Mouse (Mus musculus): ENCODE results near the gene Chic2. TPM values are rescaled to one million over a fixed set of nuclear protein-coding genes. Genes with fewer than 3 reads are reported as not detected.

The Chic2 gene
- polyA plus RNA-seq, 1 experiment from 2014 or later = 46.8 TPM

DNA sequence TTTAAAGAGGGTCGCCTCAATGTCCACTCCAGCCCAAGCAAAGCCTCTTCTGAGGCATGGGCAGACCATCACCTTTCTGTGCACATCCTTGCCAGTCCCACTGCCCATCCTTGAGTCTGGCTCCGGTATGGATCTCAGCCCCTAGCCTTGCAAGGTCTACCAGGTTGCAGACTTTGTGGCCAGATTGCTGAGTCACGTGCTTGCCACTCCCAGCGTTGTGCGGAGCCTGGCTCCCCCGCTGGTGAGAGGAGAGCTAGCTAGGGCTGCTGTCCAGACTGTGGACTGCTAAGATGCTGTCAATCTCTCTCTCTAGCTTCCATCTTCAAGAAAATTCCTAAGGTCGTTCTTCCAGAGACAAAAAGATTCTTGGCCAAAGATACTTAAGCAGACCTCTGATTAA, 35.0 kb upstream of the Chic2 start:
- peaks cover 95% of the 10 kb centered on the region for H3K27me3 ChIP-seq (ENCODE audit: control insufficient read depth, insufficient read depth, low read length)
- H3K9me3 ChIP-seq (ENCODE audit: control insufficient read depth, low read length) = no peaks in the 10 kb centered on the region
- no peak overlapping the region for H3K4me3 ChIP-seq (ENCODE audit: low read depth, low read length)
- 3% methylated on average over 7 of the region's 7 CpGs for WGBS
- peaks cover 4% of the 10 kb centered on the region for H3K4me1 ChIP-seq (ENCODE audit: control insufficient read depth, insufficient read depth, low read length)
- no peak overlapping the region for H3K27ac ChIP-seq (ENCODE audit: low read depth, low read length)
- no peaks in the 10 kb centered on the region for H3K36me3 ChIP-seq (ENCODE audit: control insufficient read depth, insufficient read depth, low read length)
- no peak overlapping the region for H3K4me2 ChIP-seq (ENCODE audit: low read depth)
- peak; percentile 25 for DNase-seq (ENCODE audit: low spot score)
- ATAC-seq (ENCODE audit: insufficient read depth, low FRiP score, low TSS enrichment) = no peak
- no peak overlapping the region for H3K9ac ChIP-seq (ENCODE audit: low read length)

DNA sequence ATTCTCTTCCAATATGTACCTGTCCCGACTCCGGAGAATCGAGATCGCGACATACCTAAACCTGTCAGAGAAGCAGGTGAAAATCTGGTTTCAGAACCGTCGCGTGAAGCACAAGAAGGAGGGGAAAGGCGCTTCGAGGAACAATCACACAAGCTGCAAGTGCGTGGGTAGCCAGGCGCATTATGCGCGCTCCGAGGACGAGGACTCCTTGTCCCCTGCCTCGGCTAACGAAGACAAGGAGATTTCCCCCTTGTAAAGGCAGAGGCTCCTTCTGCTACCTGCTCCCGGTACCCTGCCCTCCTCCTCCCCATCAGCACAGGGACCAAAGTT, 32.4 kb upstream of the Chic2 start:
- H3K9me3 ChIP-seq (ENCODE audit: control insufficient read depth, low read length) = no peaks in the 10 kb centered on the region
- peaks cover 6% of the 10 kb centered on the region for H3K4me1 ChIP-seq (ENCODE audit: control insufficient read depth, insufficient read depth, low read length)
- peak overlapping the region; percentile 40 for H3K4me3 ChIP-seq (ENCODE audit: low read depth, low read length)
- peak overlapping the region; percentile 51 for H3K4me2 ChIP-seq (ENCODE audit: low read depth)
- 0% methylated on average over 19 of the region's 19 CpGs for WGBS
- no peak overlapping the region for H3K9ac ChIP-seq (ENCODE audit: low read length)
- ATAC-seq (ENCODE audit: insufficient read depth, low FRiP score, low TSS enrichment) (no peak), DNase-seq (ENCODE audit: low spot score) (peak; percentile 49)
- peaks cover 96% of the 10 kb centered on the region for H3K27me3 ChIP-seq (ENCODE audit: control insufficient read depth, insufficient read depth, low read length)
- no peak overlapping the region for H3K27ac ChIP-seq (ENCODE audit: low read depth, low read length)
- H3K36me3 ChIP-seq (ENCODE audit: control insufficient read depth, insufficient read depth, low read length) = no peaks in the 10 kb centered on the region

DNA sequence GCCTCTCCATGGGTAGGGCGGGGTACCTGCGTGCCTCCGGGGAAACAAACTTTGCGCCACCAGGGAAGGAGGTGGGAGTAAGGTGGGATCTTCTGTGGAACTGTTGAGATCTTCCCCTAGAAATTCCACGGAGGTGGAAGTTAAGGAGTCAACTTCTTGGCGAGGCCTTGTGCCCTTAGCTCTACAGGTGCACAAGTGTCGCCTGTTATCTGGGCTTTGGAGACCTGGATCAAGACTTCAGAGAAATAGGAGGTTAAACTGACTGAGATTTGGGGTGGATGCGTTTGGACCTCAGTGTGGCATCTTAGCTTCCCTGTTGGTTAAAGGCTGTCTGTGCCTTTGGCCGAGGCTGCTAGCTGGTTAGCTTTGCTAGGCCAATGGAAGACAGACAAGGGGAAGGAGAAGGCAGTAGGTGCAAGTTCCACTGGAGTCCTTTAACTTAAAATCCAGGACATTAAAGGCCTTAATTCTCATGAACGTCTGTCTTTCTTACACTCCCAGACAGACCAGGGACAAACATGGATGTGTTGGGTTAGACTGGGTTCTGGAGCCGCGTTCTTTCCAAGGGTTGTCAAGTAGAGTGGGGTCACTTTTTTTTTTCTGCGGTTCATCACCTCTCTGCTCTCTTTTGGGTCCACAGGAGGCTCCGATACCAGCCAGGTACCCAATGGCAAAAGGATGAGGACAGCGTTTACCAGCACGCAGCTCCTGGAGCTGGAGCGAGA, 31.9 kb upstream of the Chic2 start:
- peak overlapping the region; percentile 41 for H3K9ac ChIP-seq (ENCODE audit: low read length)
- DNase-seq (ENCODE audit: low spot score) (peak; percentile 45), ATAC-seq (ENCODE audit: insufficient read depth, low FRiP score, low TSS enrichment) (no peak)
- peaks cover 6% of the 10 kb centered on the region for H3K4me1 ChIP-seq (ENCODE audit: control insufficient read depth, insufficient read depth, low read length)
- H3K27ac ChIP-seq (ENCODE audit: low read depth, low read length) = no peak overlapping the region
- H3K36me3 ChIP-seq (ENCODE audit: control insufficient read depth, insufficient read depth, low read length) = no peaks in the 10 kb centered on the region
- no peaks in the 10 kb centered on the region for H3K9me3 ChIP-seq (ENCODE audit: control insufficient read depth, low read length)
- peaks cover 95% of the 10 kb centered on the region for H3K27me3 ChIP-seq (ENCODE audit: control insufficient read depth, insufficient read depth, low read length)
- H3K4me3 ChIP-seq (ENCODE audit: low read depth, low read length) = peak overlapping the region; percentile 40
- WGBS = under 1% methylated on average over 17 of the region's 17 CpGs
- peak overlapping the region; percentile 51 for H3K4me2 ChIP-seq (ENCODE audit: low read depth)

DNA sequence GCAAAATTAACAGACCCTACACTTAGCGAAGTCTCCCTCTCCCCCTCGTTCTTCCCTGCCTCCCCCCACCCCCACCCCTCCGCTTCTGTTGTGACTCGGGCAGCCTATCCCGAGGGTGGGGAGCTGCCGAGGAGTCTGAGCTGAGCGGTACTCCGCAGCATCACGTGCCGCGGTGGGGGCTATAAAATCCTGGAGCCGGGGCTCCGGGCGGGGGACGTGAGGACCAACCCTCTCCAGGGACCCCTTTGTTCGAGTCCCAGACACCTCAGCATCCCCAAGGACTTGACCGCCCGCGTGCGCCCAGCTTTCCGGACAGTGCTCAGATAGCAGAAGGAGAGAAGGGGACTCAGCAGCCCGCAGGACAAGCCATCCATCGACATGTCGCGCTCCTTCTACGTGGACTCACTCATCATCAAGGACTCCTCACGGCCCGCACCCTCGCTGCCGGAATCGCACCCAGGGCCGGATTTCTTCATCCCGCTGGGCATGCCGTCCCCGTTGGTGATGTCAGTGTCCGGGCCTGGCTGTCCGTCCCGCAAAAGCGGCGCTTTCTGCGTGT, 30.9 kb upstream of the Chic2 start, which contains the start of gene Gsx2:
Gsx2 (plus strand) TSS at position 219 of the 559 bp plus-strand sequence.
- WGBS = under 1% methylated on average over 40 of the region's 41 CpGs
- ATAC-seq (ENCODE audit: insufficient read depth, low FRiP score, low TSS enrichment) (peak; percentile 41), DNase-seq (ENCODE audit: low spot score) (peak; percentile 64)
- peaks cover 12% of the 10 kb centered on the region for H3K4me1 ChIP-seq (ENCODE audit: control insufficient read depth, insufficient read depth, low read length)
- peak within 1 kb of the TSS; percentile 51 for H3K4me2 ChIP-seq (ENCODE audit: low read depth)
- H3K9ac ChIP-seq (ENCODE audit: low read length) = peak within 1 kb of the TSS; percentile 41
- peaks cover 91% of the 10 kb centered on the region for H3K27me3 ChIP-seq (ENCODE audit: control insufficient read depth, insufficient read depth, low read length)
- peak within 1 kb of the TSS; percentile 40 for H3K4me3 ChIP-seq (ENCODE audit: low read depth, low read length)
- H3K9me3 ChIP-seq (ENCODE audit: control insufficient read depth, low read length) = no peaks in the 10 kb centered on the region
- no peaks in the 10 kb centered on the region for H3K36me3 ChIP-seq (ENCODE audit: control insufficient read depth, insufficient read depth, low read length)
- H3K27ac ChIP-seq (ENCODE audit: low read depth, low read length) = no peak within 1 kb of the TSS

DNA sequence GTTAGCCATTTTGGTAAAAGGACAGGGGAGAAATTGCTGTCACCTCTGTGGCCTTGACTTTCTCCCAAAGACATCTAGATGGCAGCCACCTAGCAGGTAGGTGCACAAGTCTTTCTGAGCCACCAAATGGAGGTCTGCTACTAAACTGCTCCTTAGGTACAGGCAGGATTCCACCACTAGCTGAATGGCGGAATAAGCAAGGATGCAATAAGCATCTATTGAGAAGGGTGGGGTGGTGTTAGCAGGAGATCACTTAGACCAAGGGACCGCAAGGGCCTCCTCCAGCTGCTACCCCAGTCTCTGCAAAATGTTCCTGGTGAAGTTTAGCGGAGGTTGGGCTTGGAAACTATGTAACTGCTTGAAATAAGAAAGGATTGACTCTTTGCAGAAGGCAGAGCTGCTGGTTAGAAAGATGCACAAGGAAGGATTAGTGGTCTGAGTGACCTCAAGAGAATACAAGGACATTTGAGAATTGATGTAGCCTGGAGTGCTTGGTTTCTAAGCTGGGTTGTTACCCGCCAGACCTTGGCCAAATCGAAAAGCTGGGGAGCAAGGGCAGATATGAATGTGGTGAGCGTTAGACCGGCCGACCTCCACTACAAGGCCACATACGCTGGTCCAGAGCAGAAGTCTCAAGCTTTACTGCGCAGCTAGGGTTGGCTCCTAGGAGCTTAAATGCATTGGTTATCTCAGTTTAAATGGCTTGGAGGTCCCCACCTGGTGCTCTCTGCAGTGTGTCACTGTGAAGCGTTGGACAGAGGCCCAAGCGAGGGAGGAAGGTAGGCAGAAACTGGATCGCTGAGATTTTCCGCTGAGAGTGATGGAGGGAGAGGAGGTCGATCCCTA, 30.2 kb upstream of the Chic2 start:
- H3K27me3 ChIP-seq (ENCODE audit: control insufficient read depth, insufficient read depth, low read length) = peaks cover 91% of the 10 kb centered on the region
- H3K4me2 ChIP-seq (ENCODE audit: low read depth) = peak overlapping the region; percentile 51
- no peak for ATAC-seq (ENCODE audit: insufficient read depth, low FRiP score, low TSS enrichment)
- WGBS = 5% methylated on average over 15 of the region's 15 CpGs
- peaks cover 17% of the 10 kb centered on the region for H3K4me1 ChIP-seq (ENCODE audit: control insufficient read depth, insufficient read depth, low read length)
- no peak overlapping the region for H3K9ac ChIP-seq (ENCODE audit: low read length)
- no peaks in the 10 kb centered on the region for H3K36me3 ChIP-seq (ENCODE audit: control insufficient read depth, insufficient read depth, low read length)
- no peaks in the 10 kb centered on the region for H3K9me3 ChIP-seq (ENCODE audit: control insufficient read depth, low read length)
- peak; percentile 51 for DNase-seq (ENCODE audit: low spot score)
- H3K27ac ChIP-seq (ENCODE audit: low read depth, low read length) = no peak overlapping the region
- peak overlapping the region; percentile 40 for H3K4me3 ChIP-seq (ENCODE audit: low read depth, low read length)

DNA sequence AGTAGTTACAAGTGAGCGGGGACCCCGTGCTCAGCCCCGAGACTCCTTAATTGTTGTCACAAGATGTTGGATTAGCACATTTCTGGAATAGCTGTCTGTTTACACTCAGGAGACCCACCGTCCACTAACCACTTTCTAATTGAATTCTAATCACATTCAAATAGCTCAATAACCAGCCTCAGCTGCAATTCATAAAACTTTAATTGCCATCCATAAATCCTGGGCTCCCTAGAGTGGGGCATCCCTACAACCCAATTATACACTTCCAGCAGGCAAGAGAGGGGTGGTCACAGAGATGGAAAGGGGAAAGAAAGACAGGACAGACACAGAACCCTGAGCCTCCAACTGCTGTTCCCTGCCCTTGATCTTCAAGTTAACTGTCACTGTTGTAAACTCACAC, 29.6 kb upstream of the Chic2 start:
- no peaks in the 10 kb centered on the region for H3K9me3 ChIP-seq (ENCODE audit: control insufficient read depth, low read length)
- 2% methylated on average over 4 of the region's 4 CpGs for WGBS
- peaks cover 21% of the 10 kb centered on the region for H3K4me1 ChIP-seq (ENCODE audit: control insufficient read depth, insufficient read depth, low read length)
- H3K4me3 ChIP-seq (ENCODE audit: low read depth, low read length) = no peak overlapping the region
- H3K27ac ChIP-seq (ENCODE audit: low read depth, low read length) = no peak overlapping the region
- peaks cover 91% of the 10 kb centered on the region for H3K27me3 ChIP-seq (ENCODE audit: control insufficient read depth, insufficient read depth, low read length)
- no peak overlapping the region for H3K9ac ChIP-seq (ENCODE audit: low read length)
- ATAC-seq (ENCODE audit: insufficient read depth, low FRiP score, low TSS enrichment) (no peak), DNase-seq (ENCODE audit: low spot score) (no peak)
- no peak overlapping the region for H3K4me2 ChIP-seq (ENCODE audit: low read depth)
- no peaks in the 10 kb centered on the region for H3K36me3 ChIP-seq (ENCODE audit: control insufficient read depth, insufficient read depth, low read length)

DNA sequence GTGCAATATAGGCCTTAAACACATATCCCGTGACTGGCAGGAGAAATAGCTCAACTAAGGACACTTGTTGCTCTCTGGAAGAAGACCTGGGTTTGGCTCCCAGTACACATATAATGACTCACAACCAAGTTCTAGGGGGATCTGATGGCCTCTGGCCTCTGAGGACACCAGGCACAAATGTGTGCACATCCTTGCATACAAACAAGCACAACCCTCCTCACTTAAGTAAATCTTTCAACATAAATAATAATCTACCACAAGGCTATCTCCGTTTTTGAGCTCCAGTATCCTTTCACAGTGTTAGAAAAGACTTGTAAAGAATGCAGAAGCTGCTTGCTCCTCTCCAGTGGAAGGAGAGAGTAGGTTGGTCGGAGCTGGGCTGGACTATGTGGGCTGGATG, 29.1 kb upstream of the Chic2 start:
- no peak overlapping the region for H3K4me3 ChIP-seq (ENCODE audit: low read depth, low read length)

DNA sequence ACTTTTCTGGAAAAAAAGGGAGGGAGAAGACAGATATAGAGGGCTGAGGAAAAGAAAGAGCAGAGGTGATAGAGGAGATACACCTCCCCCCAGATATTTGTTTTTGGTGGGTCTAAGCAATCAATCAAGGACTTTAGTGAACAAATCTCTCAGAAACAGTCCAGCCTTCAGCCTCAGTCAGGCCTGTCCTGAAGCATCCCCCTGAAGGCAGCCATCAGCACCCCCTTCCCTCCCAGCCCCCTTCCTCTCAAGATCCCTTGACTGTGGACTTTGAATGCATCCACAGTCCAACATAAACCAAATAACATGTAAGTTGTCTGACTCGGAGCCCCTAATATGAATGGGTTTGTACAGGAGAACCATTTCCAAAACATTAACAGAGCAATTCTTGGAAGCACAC, 28.6 kb upstream of the Chic2 start:
- WGBS = 21% methylated on average over 1 of the region's 1 CpGs
- no peak for DNase-seq (ENCODE audit: low spot score)
- no peak overlapping the region for H3K4me2 ChIP-seq (ENCODE audit: low read depth)
- H3K9me3 ChIP-seq (ENCODE audit: control insufficient read depth, low read length) = no peaks in the 10 kb centered on the region
- H3K27ac ChIP-seq (ENCODE audit: low read depth, low read length) = no peak overlapping the region
- peaks cover 21% of the 10 kb centered on the region for H3K4me1 ChIP-seq (ENCODE audit: control insufficient read depth, insufficient read depth, low read length)
- H3K4me3 ChIP-seq (ENCODE audit: low read depth, low read length) = no peak overlapping the region
- peaks cover 90% of the 10 kb centered on the region for H3K27me3 ChIP-seq (ENCODE audit: control insufficient read depth, insufficient read depth, low read length)
- H3K9ac ChIP-seq (ENCODE audit: low read length) = no peak overlapping the region
- H3K36me3 ChIP-seq (ENCODE audit: control insufficient read depth, insufficient read depth, low read length) = no peaks in the 10 kb centered on the region
- no peak for ATAC-seq (ENCODE audit: insufficient read depth, low FRiP score, low TSS enrichment)

More for the DNA sequence above, 29.1 kb upstream of the Chic2 start:
- Histone ChIP-seq H3K9ac (ENCODE audit: low read length) (no peak overlapping the region), H3K9me3 (ENCODE audit: control insufficient read depth, low read length) (no peaks in the 10 kb centered on the region), H3K36me3 (ENCODE audit: control insufficient read depth, insufficient read depth, low read length) (no peaks in the 10 kb centered on the region), H3K27me3 (ENCODE audit: control insufficient read depth, insufficient read depth, low read length) (peaks cover 90% of the 10 kb centered on the region), H3K27ac (ENCODE audit: low read depth, low read length) (no peak overlapping the region), H3K4me2 (ENCODE audit: low read depth) (no peak overlapping the region), H3K4me1 (ENCODE audit: control insufficient read depth, insufficient read depth, low read length) (peaks cover 21% of the 10 kb centered on the region)
- ATAC-seq (ENCODE audit: insufficient read depth, low FRiP score, low TSS enrichment) (no peak), DNase-seq (ENCODE audit: low spot score) (no peak)
- 7% methylated on average over 3 of the region's 3 CpGs for WGBS
